Mouse (Mus musculus): Measurements from ENCODE around the gene Bcr.

GRCm38 (mm10) chr10:75052902-75053301 is 7.5 kb upstream of the Bcr start:
- TF ChIP-seq CTCF (IDR thresholded peaks at IDR 0.05; ENCODE audit: control insufficient read depth, insufficient read depth, insufficient replicate concordance, low read depth, low read length), result no peak
- TF ChIP-seq POLR2A (IDR thresholded peaks at IDR 0.05; ENCODE audit: control insufficient read depth, low read depth, low read length), result no peak

All from testis, adult 2 months (tissue).